Mouse (Mus musculus) neural tube, embryonic 10.5 days (tissue): Measurements from ENCODE around the gene Il5ra.

ENCODE experiments used
- DNase-seq: peaks from one replicate; pipeline ENCODE4 v3.0.0-alpha.2; 2017; ENCODE audit warnings: low spot score; ENCODE audit errors: extremely low spot score

Gene Il5ra

DNA sequence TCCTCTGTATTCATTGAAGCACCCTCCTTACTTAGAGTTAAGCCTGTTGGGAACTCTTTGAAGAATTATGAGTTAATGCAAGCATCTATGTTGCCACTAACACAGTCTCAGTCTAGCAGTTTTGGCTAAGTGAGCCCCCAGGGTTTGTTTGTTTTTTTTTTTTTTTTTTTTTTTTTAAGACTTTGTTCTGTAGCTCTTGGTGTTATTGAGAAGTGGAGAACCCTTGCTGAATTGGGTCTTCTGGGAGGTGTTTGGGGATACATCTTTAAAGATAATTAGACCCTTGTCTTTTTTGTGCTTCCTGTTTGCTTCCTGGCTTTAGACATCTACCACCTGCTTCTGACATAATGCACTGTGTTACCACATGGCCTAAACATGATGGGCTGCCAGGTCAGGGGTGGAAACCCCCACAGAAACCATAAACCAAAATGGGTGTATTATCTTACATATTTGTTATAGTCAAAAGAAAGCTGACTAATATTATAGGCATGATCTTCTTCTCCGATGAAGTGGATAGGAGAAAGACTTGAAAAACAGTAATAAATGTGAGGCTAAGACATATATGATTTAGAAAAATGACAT lies 8.5 kb downstream of the Il5ra start:
- DNase-seq: no peak

DNA sequence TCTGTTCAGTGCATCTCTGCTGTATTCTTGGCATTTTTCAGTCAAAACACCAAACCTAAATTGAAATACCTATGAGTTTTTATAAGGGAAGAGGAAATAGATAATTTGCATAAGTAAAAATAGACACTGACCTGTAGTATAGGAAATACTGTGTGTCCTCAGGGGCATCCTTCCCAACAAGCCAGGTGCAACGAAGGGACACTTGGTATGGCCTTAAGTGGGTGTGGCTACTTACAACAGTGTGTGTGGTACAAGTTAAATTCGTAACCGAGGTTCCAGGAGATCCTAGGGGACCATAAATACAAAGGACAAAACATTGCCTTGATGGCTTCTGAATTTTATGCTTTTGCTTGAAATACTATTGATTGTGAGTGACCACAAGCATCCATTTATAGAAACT lies 10.6 kb downstream of the Il5ra start:
- DNase-seq: no peak

GRCm38 (mm10) chr6:106732563-106732962 lies 16.3 kb downstream of the Il5ra start:
- DNase-seq: no peak

- no peak for DNase-seq
Observed at GRCm38 (mm10) chr6:106729682-106730314, 19.0 kb downstream of the Il5ra start.

GRCm38 (mm10) chr6:106727703-106728102 lies 21.1 kb downstream of the Il5ra start:
- no peak for DNase-seq

DNA sequence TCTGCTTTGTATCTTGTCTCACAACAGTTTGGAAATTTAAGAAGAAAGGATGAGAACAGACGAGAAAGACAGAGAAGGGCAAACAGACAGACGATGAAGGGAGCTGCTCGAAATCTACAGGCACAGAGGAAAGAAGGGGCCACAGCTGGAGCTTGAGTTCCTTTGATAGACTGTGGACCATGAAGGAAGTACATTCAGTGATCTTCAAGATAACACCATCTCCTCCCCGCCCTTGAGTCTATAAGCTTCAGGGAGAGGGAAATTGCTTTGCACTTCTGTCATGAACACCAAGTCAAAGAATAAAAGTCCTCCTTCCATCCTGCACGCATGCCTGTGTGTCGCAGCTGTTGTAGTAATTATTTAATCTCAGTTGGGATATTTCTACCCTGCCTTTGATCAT lies 22.8 kb downstream of the Il5ra start:
- no peak for DNase-seq

GRCm38 (mm10) chr6:106725642-106726041 lies 23.2 kb downstream of the Il5ra start:
- no peak for DNase-seq

GRCm38 (mm10) chr6:106705506-106706035 lies 43.3 kb downstream of the Il5ra start:
- DNase-seq: no peak

- DNase-seq: no peak
Observed at GRCm38 (mm10) chr6:106701931-106702330, 46.9 kb downstream of the Il5ra start.

GRCm38 (mm10) chr6:106675581-106675980 lies 73.3 kb downstream of the Il5ra start:
- no peak for DNase-seq

GRCm38 (mm10) chr6:106663780-106664651 lies 84.8 kb downstream of the Il5ra start:
- peak; percentile 44 for DNase-seq
